Mouse (Mus musculus) layer of hippocampus, postnatal 10 days (tissue): ENCODE measurements at regions not wholly inside any gene's neighbourhood (a gene's known extent, or its start where the extent isn't known, plus 50 kb on each side); places are given as distances from the start of the nearest gene placed in this dataset.

Experiments
- DNase-seq, 2 experiments: peaks; one replicate each; pipeline ENCODE4 v3.0.0; 2021; ENCODE audit warnings: low spot score in 2 of 2

DNA sequence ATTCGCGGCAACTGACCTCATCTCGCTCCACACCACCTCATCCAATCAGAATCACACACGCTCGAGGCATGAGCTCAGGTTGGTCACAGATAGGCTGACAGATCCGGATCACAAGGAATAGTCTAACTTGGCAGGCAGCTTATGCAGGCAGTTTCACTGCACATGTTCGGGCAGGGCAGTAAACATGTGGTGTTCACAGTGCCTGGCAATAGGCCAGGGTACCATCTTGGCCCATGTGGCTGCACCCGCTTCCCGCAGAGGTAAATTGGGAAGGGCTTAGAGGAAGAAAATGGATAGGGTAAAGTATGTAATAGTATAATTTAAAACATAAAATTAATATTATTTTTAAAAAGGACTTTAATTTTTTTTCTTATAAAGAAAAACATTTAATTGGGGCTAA is 372.4 kb downstream of the Pabpc4l start:
- DNase-seq: peak in 1 of 2 experiments; percentile 3

DNA sequence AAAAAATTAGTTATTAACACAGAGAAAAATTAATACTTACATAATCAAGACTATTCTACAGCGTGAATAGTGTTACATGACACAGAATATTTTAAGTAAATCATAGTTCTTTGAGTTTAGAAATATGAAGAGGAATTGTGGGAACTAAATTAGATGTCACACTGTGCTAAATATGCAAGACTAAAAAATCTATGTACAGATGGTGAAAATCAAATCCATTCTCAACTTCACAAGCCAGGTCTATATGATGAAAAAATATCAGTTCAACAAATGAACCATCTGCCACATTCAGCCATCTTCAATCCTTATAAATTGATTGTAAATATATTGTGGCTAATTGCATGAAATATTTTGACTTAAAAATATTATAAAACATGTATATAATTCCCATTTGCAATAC is 393.2 kb downstream of the Pabpc4l start:
- DNase-seq: no peak

DNA sequence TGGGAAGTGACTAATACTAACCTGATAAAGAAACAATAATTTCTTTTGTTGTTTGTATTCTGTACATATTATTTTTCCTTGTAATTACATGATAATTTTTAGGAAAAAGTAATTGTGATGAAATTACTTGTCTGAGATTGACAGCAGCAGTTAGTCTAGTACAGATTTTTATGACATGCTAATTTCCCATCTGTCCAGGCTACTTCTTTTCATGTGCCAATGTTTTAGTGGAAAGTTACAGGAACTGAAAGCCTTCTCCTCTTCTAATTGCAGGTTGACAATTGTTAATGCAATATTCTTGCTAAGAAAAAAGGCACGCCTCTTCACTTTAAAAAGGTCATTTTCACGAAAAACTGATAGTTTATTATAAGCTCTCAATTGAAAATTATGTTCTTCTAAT is 414.0 kb downstream of the Pabpc4l start:
- DNase-seq: no peak
